Comparison of ENCODE assay signal across 7 mouse cellular contexts in genomic region chr11:69922012-69922756, GRCm38 (mm10). TPM values are rescaled to one million over a fixed set of nuclear protein-coding genes. Genes with fewer than 3 reads are reported as not detected.
DNase-seq lines count a peak whose midpoint lies in the region; ATAC-seq lines count a peak whose summit lies in the region.

No protein-coding gene starts in this region.

- H3K4me1 ChIP-seq in megakaryocyte, embryonic 14.5 days: peaks cover 43% of the 10 kb centered on the region
- H3K4me1 ChIP-seq in embryonic facial prominence, embryonic 13.5 days: peaks cover 25% of the 10 kb centered on the region
- H3K4me1 ChIP-seq in intestine, embryonic 16.5 days (ENCODE audit: control insufficient read depth, insufficient read depth, low read length): peaks cover 19% of the 10 kb centered on the region

- peak overlapping the region; percentile 99 for H3K4me3 ChIP-seq in megakaryocyte, embryonic 14.5 days (replicated peaks)
- peak overlapping the region; percentile 92 for H3K4me3 ChIP-seq in embryonic facial prominence, embryonic 13.5 days
- peak overlapping the region; percentile 55 for H3K4me3 ChIP-seq in intestine, embryonic 16.5 days (ENCODE audit: low read length)

- DNase-seq in splenic B cell, adult 2 months (ENCODE audit: low read depth, low spot score): peak; percentile 51
- DNase-seq in cerebellum, adult 11 months: no peak
- no peak for DNase-seq in left cerebral cortex, postnatal 10 days (ENCODE audit: extremely low spot score in 1 of 2, low spot score in 2 of 2)

- no peak for ATAC-seq in megakaryocyte, adult 5-6 weeks (ENCODE audit: poor library complexity, severe bottlenecking)
- ATAC-seq in embryonic facial prominence, embryonic 13.5 days (ENCODE audit: insufficient number of reproducible peaks, insufficient read depth, low FRiP score, low TSS enrichment, low read depth): no peak
- ATAC-seq in intestine, embryonic 16.5 days: no peak

- intact Hi-C loops in left cerebral cortex, postnatal 10 days (cut with DNase I): no loop called here

- H3K27ac ChIP-seq in embryonic facial prominence, embryonic 13.5 days: peak overlapping the region; percentile 99
- H3K27ac ChIP-seq in intestine, embryonic 16.5 days (ENCODE audit: low read length): peak overlapping the region; percentile 98

- H3K36me3 ChIP-seq in megakaryocyte, embryonic 14.5 days (replicated peaks; ENCODE audit: low read length): peaks cover 23% of the 10 kb centered on the region
- H3K36me3 ChIP-seq in embryonic facial prominence, embryonic 13.5 days: peaks cover 19% of the 10 kb centered on the region
- peaks cover 6% of the 10 kb centered on the region for H3K36me3 ChIP-seq in intestine, embryonic 16.5 days (ENCODE audit: control insufficient read depth, insufficient read depth, low read length)
- peaks cover 10% of the 10 kb centered on the region for H3K36me3 ChIP-seq in splenic B cell, adult 2 months (ENCODE audit: control insufficient read depth, insufficient read depth, low read length, poor library complexity, severe bottlenecking)

- H3K9me3 ChIP-seq in megakaryocyte, embryonic 14.5 days: no peaks in the 10 kb centered on the region
- H3K9me3 ChIP-seq in embryonic facial prominence, embryonic 13.5 days: no peaks in the 10 kb centered on the region
- no peaks in the 10 kb centered on the region for H3K9me3 ChIP-seq in intestine, embryonic 16.5 days (ENCODE audit: control insufficient read depth, low read length)

- H3K27me3 ChIP-seq in megakaryocyte, embryonic 14.5 days (replicated peaks): no peaks in the 10 kb centered on the region
- no peaks in the 10 kb centered on the region for H3K27me3 ChIP-seq in embryonic facial prominence, embryonic 13.5 days
- no peaks in the 10 kb centered on the region for H3K27me3 ChIP-seq in intestine, embryonic 16.5 days (replicated peaks; ENCODE audit: control insufficient read depth, insufficient read depth, low read length)
- no peaks in the 10 kb centered on the region for H3K27me3 ChIP-seq in splenic B cell, adult 2 months (ENCODE audit: control insufficient read depth, insufficient read depth, low read length, poor library complexity, severe bottlenecking)

- 2% methylated on average over 12 of the region's 12 CpGs for WGBS in embryonic facial prominence, embryonic 13.5 days
- WGBS in intestine, embryonic 16.5 days: 3% methylated on average over 12 of the region's 12 CpGs

- peak overlapping the region; percentile 78 for H3K9ac ChIP-seq in embryonic facial prominence, embryonic 13.5 days
- H3K9ac ChIP-seq in intestine, embryonic 16.5 days (ENCODE audit: low read depth, low read length): peak overlapping the region; percentile 74

- peak overlapping the region; percentile 64 for H3K4me2 ChIP-seq in embryonic facial prominence, embryonic 13.5 days
- peak overlapping the region; percentile 53 for H3K4me2 ChIP-seq in intestine, embryonic 16.5 days (ENCODE audit: low read depth, low read length)

RNA-seq across cellular contexts. Expression of gene Eif5a, which starts 0.4 kb away (rescaled TPM):
- 2,079 and 2,119 TPM in 2 replicates for polyA plus RNA-seq in megakaryocyte, embryonic 14.5 days (2012; ENCODE audit: insufficient read depth, low replicate concordance)
- 575 and 614 TPM in 2 replicates for total RNA-seq in megakaryocyte, adult 5-6 weeks (2015)
- total RNA-seq in megakaryocyte, adult 5-6 weeks (2017): 561 and 596 TPM in 2 replicates
- 1,558 and 1,689 TPM in 2 replicates for polyA plus RNA-seq in embryonic facial prominence, embryonic 13.5 days (2015; fragmentation: Nextera tagmentation; extraction: Ambion mirVana)
- 1,478 and 1,683 TPM in 2 replicates for polyA plus RNA-seq in intestine, embryonic 16.5 days (2015; fragmentation: Nextera tagmentation; extraction: Ambion mirVana)
- total RNA-seq in left cerebral cortex, postnatal 10 days (2021): 100 to 1,000 TPM; 525 to 535 TPM

RNA-seq across cellular contexts. Expression of gene Gps2, which starts 8.5 kb away (rescaled TPM):
- polyA plus RNA-seq in megakaryocyte, embryonic 14.5 days (2012; ENCODE audit: insufficient read depth, low replicate concordance): 116 and 124 TPM in 2 replicates
- 140 and 156 TPM in 2 replicates for total RNA-seq in megakaryocyte, adult 5-6 weeks (2015)
- 56.4 and 64.9 TPM in 2 replicates for total RNA-seq in megakaryocyte, adult 5-6 weeks (2017)
- polyA plus RNA-seq in embryonic facial prominence, embryonic 13.5 days (2015; fragmentation: Nextera tagmentation; extraction: Ambion mirVana): 79.5 and 85.5 TPM in 2 replicates
- 60.0 and 63.8 TPM in 2 replicates for polyA plus RNA-seq in intestine, embryonic 16.5 days (2015; fragmentation: Nextera tagmentation; extraction: Ambion mirVana)
- 10 to 100 TPM; 24.8 to 25.7 TPM for total RNA-seq in left cerebral cortex, postnatal 10 days (2021)

RNA-seq across cellular contexts. Expression of gene Ybx2, which starts 13.4 kb away (rescaled TPM):
- polyA plus RNA-seq in megakaryocyte, embryonic 14.5 days (2012; ENCODE audit: insufficient read depth, low replicate concordance): 0.75 TPM in 1 of 2 replicates, not detected in the other
- total RNA-seq in megakaryocyte, adult 5-6 weeks (2015): not detected in 2 replicates
- total RNA-seq in megakaryocyte, adult 5-6 weeks (2017): not detected in 2 replicates
- 7.5 and 10.2 TPM in 2 replicates for polyA plus RNA-seq in embryonic facial prominence, embryonic 13.5 days (2015; fragmentation: Nextera tagmentation; extraction: Ambion mirVana)
- 1.3 and 2.1 TPM in 2 replicates for polyA plus RNA-seq in intestine, embryonic 16.5 days (2015; fragmentation: Nextera tagmentation; extraction: Ambion mirVana)
- 1 to 10 TPM; 9.5 TPM for total RNA-seq in left cerebral cortex, postnatal 10 days (2021)

RNA-seq across cellular contexts. Expression of gene Neurl4, which starts 21.3 kb away (rescaled TPM):
- 17.6 and 26.8 TPM in 2 replicates for polyA plus RNA-seq in megakaryocyte, embryonic 14.5 days (2012; ENCODE audit: insufficient read depth, low replicate concordance)
- total RNA-seq in megakaryocyte, adult 5-6 weeks (2015): 7.1 and 9.9 TPM in 2 replicates
- 11.9 and 18.9 TPM in 2 replicates for total RNA-seq in megakaryocyte, adult 5-6 weeks (2017)
- 12.3 and 12.6 TPM in 2 replicates for polyA plus RNA-seq in embryonic facial prominence, embryonic 13.5 days (2015; fragmentation: Nextera tagmentation; extraction: Ambion mirVana)
- polyA plus RNA-seq in intestine, embryonic 16.5 days (2015; fragmentation: Nextera tagmentation; extraction: Ambion mirVana): 7.1 and 10.1 TPM in 2 replicates
- total RNA-seq in left cerebral cortex, postnatal 10 days (2021): 100 to 1,000 TPM; 126 to 129 TPM

RNA-seq across cellular contexts. Expression of gene 2810408A11Rik, which starts 21.4 kb away (rescaled TPM):
- polyA plus RNA-seq in megakaryocyte, embryonic 14.5 days (2012; ENCODE audit: insufficient read depth, low replicate concordance): 0.25 TPM in 1 of 2 replicates, not detected in the other
- total RNA-seq in megakaryocyte, adult 5-6 weeks (2015): 1.6 and 2.6 TPM in 2 replicates
- 1.5 and 1.8 TPM in 2 replicates for total RNA-seq in megakaryocyte, adult 5-6 weeks (2017)
- polyA plus RNA-seq in embryonic facial prominence, embryonic 13.5 days (2015; fragmentation: Nextera tagmentation; extraction: Ambion mirVana): 14.8 and 15.6 TPM in 2 replicates
- 4.7 and 5.4 TPM in 2 replicates for polyA plus RNA-seq in intestine, embryonic 16.5 days (2015; fragmentation: Nextera tagmentation; extraction: Ambion mirVana)
- total RNA-seq in left cerebral cortex, postnatal 10 days (2021): 1 to 10 TPM; 1.8 TPM
